Mouse (Mus musculus) ES-Bruce4 (cell line): ENCODE measurements at regions not wholly inside any gene's neighbourhood (a gene's known extent, or its start where the extent isn't known, plus 50 kb on each side); places are given as distances from the start of the nearest gene placed in this dataset.

Source experiments
- H3K27ac ChIP-seq: 2 replicates; pipeline ENCODE4 v1.5.1; 2012; ENCODE audit warnings: low read length, inconsistent platforms; ENCODE audit not compliant: insufficient read depth
- H3K27me3 ChIP-seq: 2 replicates; pipeline ENCODE4 v1.6.1; 2012; ENCODE audit warnings: mild to moderate bottlenecking, low read length, inconsistent platforms; ENCODE audit not compliant: control insufficient read depth, poor library complexity, insufficient read depth, severe bottlenecking
- H3K36me3 ChIP-seq: 2 replicates; pipeline ENCODE4 v1.6.1; 2012; ENCODE audit warnings: inconsistent platforms, mild to moderate bottlenecking, low read length, moderate library complexity; ENCODE audit not compliant: control insufficient read depth, poor library complexity, insufficient read depth, severe bottlenecking
- H3K4me1 ChIP-seq: one replicate; pipeline ENCODE4 v1.8.1; 2011; ENCODE audit warnings: low read length; ENCODE audit not compliant: control insufficient read depth, insufficient read depth
- H3K4me3 ChIP-seq: 2 replicates; pipeline ENCODE4 v1.5.1; 2011; ENCODE audit warnings: low read depth, mild to moderate bottlenecking, low read length
- H3K9ac ChIP-seq: 2 replicates; pipeline ENCODE4 v1.6.1; 2012; ENCODE audit warnings: low read depth, mild to moderate bottlenecking, inconsistent platforms; ENCODE audit not compliant: poor library complexity, severe bottlenecking
- H3K9me3 ChIP-seq: replicated peaks from 2 replicates; pipeline ENCODE4 v1.6.1; 2012; ENCODE audit warnings: mild to moderate bottlenecking, low read length, inconsistent platforms; ENCODE audit not compliant: control insufficient read depth, poor library complexity, insufficient read depth, severe bottlenecking
- CTCF ChIP-seq: IDR thresholded peaks from one replicate; pipeline ENCODE4 v1.8.1; 2011; ENCODE audit warnings: low read depth, low read length
- EP300 ChIP-seq: IDR thresholded peaks from 2 replicates; pipeline ENCODE4 v1.6.1; 2011; ENCODE audit warnings: low read depth, low read length; ENCODE audit not compliant: insufficient read depth
- POLR2A ChIP-seq: IDR thresholded peaks from one replicate; pipeline ENCODE4 v1.8.1; 2011; ENCODE audit warnings: low read length; ENCODE audit not compliant: insufficient read depth

DNA sequence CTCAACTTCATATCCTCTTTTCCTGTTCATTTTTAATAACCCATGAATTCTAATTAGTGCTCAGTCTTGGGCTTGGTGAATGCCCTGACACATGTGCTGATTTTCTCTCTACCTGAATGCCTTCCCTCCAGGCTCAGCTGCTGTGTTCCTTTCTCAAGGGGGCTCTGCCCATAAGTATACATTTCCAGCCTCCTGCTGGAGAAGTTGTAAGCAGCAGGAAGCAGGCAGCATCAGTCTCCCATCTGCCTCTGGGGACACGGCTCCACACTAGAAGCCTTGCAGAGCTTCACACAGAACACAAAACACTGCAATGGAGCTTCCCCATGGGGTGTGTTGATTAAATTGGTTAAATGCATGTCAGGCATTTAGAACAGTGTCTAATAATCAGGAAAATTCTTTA, 477.0 kb upstream of the Auts2 start:
- TF ChIP-seq POLR2A: no peak
- no peak for TF ChIP-seq EP300
- TF ChIP-seq CTCF: no peak
- no peak overlapping the region for H3K9ac ChIP-seq
- no peak overlapping the region for H3K27ac ChIP-seq
- no peak overlapping the region for H3K4me3 ChIP-seq
- no peaks in the 10 kb centered on the region for H3K36me3 ChIP-seq
- no peaks in the 10 kb centered on the region for H3K27me3 ChIP-seq
- no peaks in the 10 kb centered on the region for H3K4me1 ChIP-seq
- H3K9me3 ChIP-seq: no peaks in the 10 kb centered on the region

DNA sequence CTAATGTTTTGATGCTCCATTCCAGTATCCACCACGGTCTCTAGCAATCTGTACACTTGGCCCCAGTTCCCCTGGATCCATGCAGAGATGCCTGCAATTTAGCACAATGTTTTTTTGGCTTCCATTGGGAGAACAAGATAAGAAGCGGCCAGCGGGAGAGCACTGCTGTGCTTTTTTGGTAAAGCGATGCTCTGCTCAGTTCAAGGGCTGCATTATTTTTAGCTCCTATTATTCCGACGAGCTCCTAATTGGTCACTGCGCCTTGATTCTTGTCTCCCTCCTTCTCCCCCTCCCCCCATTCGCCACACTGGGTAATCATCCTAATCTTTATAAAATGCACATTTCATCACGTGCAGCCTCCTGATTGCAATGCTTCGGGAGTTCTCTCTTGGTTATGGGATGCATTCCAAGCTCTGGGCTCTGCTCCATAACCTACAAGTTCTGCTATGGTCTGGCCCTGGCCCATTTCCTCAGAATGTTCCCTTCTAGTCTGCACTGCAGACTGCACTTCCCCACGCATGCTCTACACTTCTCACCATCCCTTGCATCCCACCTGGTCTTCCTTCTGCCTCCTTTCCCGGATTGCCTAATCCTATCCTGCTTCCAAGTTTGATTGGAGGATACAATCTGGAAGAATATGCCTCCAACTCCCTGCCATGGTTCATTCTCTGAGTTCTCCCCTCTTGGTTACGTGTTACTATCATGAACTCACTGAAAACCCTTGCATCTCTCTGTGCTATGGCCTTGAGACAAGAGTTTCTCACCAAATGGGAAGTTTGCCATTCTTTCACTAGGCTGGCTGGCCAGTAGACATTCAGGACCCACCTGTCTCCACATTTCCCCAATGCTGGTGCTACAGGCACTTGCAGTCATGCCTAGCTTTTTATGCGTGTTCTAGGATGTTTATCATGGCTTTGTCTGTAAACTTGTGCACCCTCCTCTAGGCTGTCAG, 467.8 kb upstream of the Auts2 start:
- TF ChIP-seq EP300 (no peak), POLR2A (no peak), CTCF (no peak)
- Histone ChIP-seq H3K36me3 (no peaks in the 10 kb centered on the region), H3K9ac (no peak overlapping the region), H3K4me1 (no peaks in the 10 kb centered on the region), H3K27me3 (no peaks in the 10 kb centered on the region), H3K27ac (no peak overlapping the region), H3K9me3 (no peaks in the 10 kb centered on the region), H3K4me3 (no peak overlapping the region)

DNA sequence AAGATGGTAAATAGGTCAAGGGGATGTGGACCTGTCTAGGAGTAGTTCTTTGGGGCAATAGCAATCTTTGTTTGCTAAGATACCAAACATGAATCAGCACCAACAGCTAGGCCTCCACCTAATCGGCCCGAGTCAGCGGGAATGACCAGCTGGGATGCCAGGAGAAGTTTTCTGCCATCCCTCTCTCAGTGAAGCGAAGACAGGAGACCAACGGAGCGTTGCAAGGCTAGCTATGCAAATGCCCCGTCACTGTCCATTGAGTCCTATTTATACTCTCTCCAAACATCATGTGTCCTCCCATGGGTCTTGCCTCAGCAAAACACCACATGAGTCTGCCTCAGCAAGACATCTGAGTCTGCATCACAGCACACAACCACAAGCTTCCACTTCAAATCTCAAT, 439.7 kb upstream of the Auts2 start:
- 0 out of 2 replicates have a peak, but pooled peaks cover 3% of the 10 kb centered on the region for H3K9me3 ChIP-seq
- H3K27me3 ChIP-seq: no peaks in the 10 kb centered on the region
- TF ChIP-seq CTCF: no peak
- TF ChIP-seq EP300: no peak
- TF ChIP-seq POLR2A: no peak
- no peak overlapping the region for H3K9ac ChIP-seq
- no peak overlapping the region for H3K27ac ChIP-seq
- no peaks in the 10 kb centered on the region for H3K36me3 ChIP-seq
- no peaks in the 10 kb centered on the region for H3K4me1 ChIP-seq
- no peak overlapping the region for H3K4me3 ChIP-seq

DNA sequence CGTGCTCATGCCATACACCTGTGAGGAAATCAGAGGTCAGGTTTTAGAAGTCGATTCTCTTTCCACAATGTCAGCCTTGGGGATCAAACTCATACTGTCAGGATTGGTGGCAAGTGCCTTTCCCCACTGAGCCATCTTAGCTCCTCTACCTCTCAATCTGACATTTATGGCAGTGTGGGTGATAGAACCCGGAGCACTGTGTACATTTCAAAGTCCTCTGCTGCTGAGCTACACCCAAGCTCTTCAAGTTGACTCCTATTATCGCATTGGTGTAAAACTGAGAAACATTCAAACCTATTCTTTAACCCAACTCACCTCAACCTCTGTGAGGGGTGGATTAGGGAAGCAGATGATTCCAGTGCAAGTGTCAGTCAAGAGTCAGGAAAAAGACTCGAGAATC, 435.9 kb upstream of the Auts2 start:
- H3K27ac ChIP-seq: no peak overlapping the region
- no peaks in the 10 kb centered on the region for H3K4me1 ChIP-seq
- no peak overlapping the region for H3K9ac ChIP-seq
- H3K4me3 ChIP-seq: no peak overlapping the region
- no peaks in the 10 kb centered on the region for H3K9me3 ChIP-seq
- H3K27me3 ChIP-seq: no peaks in the 10 kb centered on the region
- TF ChIP-seq CTCF (no peak), POLR2A (no peak), EP300 (no peak)
- no peaks in the 10 kb centered on the region for H3K36me3 ChIP-seq

DNA sequence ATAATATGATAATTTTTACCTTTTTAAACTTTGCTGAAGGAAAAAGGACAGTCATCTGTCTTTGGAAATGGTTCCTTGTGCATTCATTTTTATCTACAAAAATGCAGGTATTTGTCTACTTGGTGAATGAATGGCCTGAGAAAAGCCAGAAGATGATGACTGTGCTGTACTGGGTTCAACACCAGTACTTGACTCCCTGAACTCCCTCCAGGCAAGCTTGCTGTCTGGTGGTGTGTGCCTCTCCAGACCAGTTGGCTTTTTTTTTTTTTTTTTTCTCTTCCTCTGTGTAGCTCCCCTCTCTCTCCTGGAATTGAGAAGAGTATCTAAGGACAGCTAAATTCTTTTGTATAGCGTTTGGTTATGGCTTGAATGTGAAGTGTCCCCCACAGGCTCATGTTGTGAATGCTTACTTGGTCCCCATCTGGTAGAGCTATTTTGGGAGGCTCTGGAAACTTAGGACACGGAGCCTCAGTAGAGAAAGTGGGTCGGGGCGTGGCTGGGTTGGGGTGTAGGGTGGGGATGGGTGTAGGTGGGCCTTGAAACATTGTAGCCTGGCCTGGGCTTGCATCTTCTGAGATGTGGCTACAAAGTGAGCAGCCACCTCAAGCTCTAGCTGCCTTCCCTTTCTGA, 432.3 kb upstream of the Auts2 start:
- Histone ChIP-seq H3K9me3 (0 out of 2 replicates have a peak, but pooled peaks cover 4% of the 10 kb centered on the region), H3K9ac (no peak overlapping the region), H3K27ac (no peak overlapping the region), H3K36me3 (no peaks in the 10 kb centered on the region), H3K27me3 (no peaks in the 10 kb centered on the region), H3K4me1 (no peaks in the 10 kb centered on the region), H3K4me3 (no peak overlapping the region)
- TF ChIP-seq EP300 (no peak), POLR2A (no peak), CTCF (no peak)

DNA sequence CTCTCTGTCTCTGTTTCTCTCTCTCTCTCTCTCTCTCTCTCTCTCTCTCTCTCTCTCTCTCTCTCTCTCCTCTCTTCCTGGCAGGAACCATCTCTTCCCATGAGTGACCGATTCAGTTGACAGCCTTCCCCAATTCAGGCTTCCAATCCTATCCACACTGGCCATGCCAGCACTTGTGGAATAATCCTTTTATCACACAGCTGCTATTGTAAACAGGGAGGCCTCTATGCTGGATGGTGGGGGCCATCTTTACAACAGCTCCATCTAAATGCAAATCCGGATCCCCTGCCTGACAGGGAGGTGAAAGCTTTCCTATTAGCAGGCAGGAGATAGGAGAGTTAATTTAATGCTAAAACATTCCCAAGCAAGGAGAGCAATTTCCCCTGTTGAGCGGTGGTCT, 431.7 kb upstream of the Auts2 start:
- no peak for TF ChIP-seq POLR2A
- TF ChIP-seq EP300: no peak
- TF ChIP-seq CTCF: no peak
- no peak overlapping the region for H3K9ac ChIP-seq
- H3K4me1 ChIP-seq: no peaks in the 10 kb centered on the region
- H3K36me3 ChIP-seq: no peaks in the 10 kb centered on the region
- H3K9me3 ChIP-seq: 0 out of 2 replicates have a peak, but pooled peaks cover 4% of the 10 kb centered on the region
- H3K27ac ChIP-seq: no peak overlapping the region
- no peaks in the 10 kb centered on the region for H3K27me3 ChIP-seq
- no peak overlapping the region for H3K4me3 ChIP-seq
